ENCODE assay signal across 9 mouse cellular contexts in genomic region chr1:79956121-79956520, GRCm38 (mm10).
DNase-seq lines count a peak whose midpoint lies in the region; ATAC-seq lines count a peak whose summit lies in the region.
"Had no signal": no experiment of that assay in that cellular context is flagged by ENCODE, and none has a peak within 500 bp of the region (broad histone marks: within the 10 kb centered on the region; RNA-seq: fewer than 3 reads in every experiment).

No protein-coding gene starts in this region.

- no peak for ATAC-seq in kidney, embryonic 16.5 days (ENCODE audit: low FRiP score, low TSS enrichment)
- peak; percentile 77; the same call in 1 of the 2 replicates for ATAC-seq in embryonic facial prominence, embryonic 14.5 days (ENCODE audit: low read depth)
- ATAC-seq in kidney, embryonic 15.5 days (replicated peaks; ENCODE audit: low FRiP score) = 0 out of 2 replicates have a peak, but pooled peaks have one; percentile 25

- H3K36me3 ChIP-seq in kidney, embryonic 16.5 days (ENCODE audit: insufficient read depth, low read length) = no peaks in the 10 kb centered on the region
- no peaks in the 10 kb centered on the region for H3K36me3 ChIP-seq in embryonic facial prominence, embryonic 14.5 days (ENCODE audit: control insufficient read depth, insufficient read depth, low read length)
- no peaks in the 10 kb centered on the region for H3K36me3 ChIP-seq in kidney, embryonic 15.5 days
- H3K36me3 ChIP-seq: heart, embryonic 15.5 days had no signal

- no peaks in the 10 kb centered on the region for H3K27me3 ChIP-seq in kidney, embryonic 16.5 days (ENCODE audit: insufficient read depth, low read length)
- no peaks in the 10 kb centered on the region for H3K27me3 ChIP-seq in embryonic facial prominence, embryonic 14.5 days (replicated peaks; ENCODE audit: control insufficient read depth, insufficient read depth, low read length)
- H3K27me3 ChIP-seq in kidney, embryonic 15.5 days = no peaks in the 10 kb centered on the region
- H3K27me3 ChIP-seq: heart, embryonic 15.5 days had no signal

- H3K9ac ChIP-seq in kidney, embryonic 16.5 days (replicated peaks; ENCODE audit: low read length) = no peak overlapping the region
- H3K9ac ChIP-seq in embryonic facial prominence, embryonic 14.5 days (ENCODE audit: low read depth, low read length) = no peak overlapping the region
- H3K9ac ChIP-seq in kidney, embryonic 15.5 days = no peak overlapping the region
- H3K9ac ChIP-seq: heart, embryonic 15.5 days had no signal

- H3K4me2 ChIP-seq in kidney, embryonic 16.5 days (replicated peaks; ENCODE audit: low read depth, low read length) = no peak overlapping the region
- H3K4me2 ChIP-seq in embryonic facial prominence, embryonic 14.5 days (ENCODE audit: low read depth, low read length) = no peak overlapping the region
- no peak overlapping the region for H3K4me2 ChIP-seq in kidney, embryonic 15.5 days
- H3K4me2 ChIP-seq: heart, embryonic 15.5 days had no signal

- 0 out of 2 replicates have a peak, but pooled peaks cover 6% of the 10 kb centered on the region for H3K4me1 ChIP-seq in kidney, embryonic 16.5 days (ENCODE audit: insufficient read depth, low read length)
- peaks cover 18% of the 10 kb centered on the region; the same call in 1 of the 2 replicates for H3K4me1 ChIP-seq in embryonic facial prominence, embryonic 14.5 days (ENCODE audit: control insufficient read depth, insufficient read depth, low read length)
- H3K4me1 ChIP-seq in kidney, embryonic 15.5 days = 0 out of 2 replicates have a peak, but pooled peaks cover 3% of the 10 kb centered on the region

- peak; percentile 6 for DNase-seq in kidney, adult 11 months
- peak; percentile 59 for DNase-seq in NIH3T3 (ENCODE audit: low read depth)
- DNase-seq in embryonic facial prominence, embryonic 14.5 days (ENCODE audit: low spot score) = peak; percentile 96
- peak; percentile 64 for DNase-seq in lung, postnatal 36 days
- DNase-seq in spleen, adult 18-20 months = no peak
- no peak for DNase-seq in testis, postnatal 14 days (ENCODE audit: low spot score)

- no peak overlapping the region for H3K4me3 ChIP-seq in kidney, embryonic 16.5 days (ENCODE audit: low read length)
- H3K4me3 ChIP-seq in embryonic facial prominence, embryonic 14.5 days (ENCODE audit: low read depth, low read length) = no peak overlapping the region
- no peak overlapping the region for H3K4me3 ChIP-seq in kidney, embryonic 15.5 days (replicated peaks)
- H3K4me3 ChIP-seq: heart, embryonic 15.5 days had no signal

- H3K9me3 ChIP-seq in kidney, embryonic 16.5 days (ENCODE audit: low read length) = no peaks in the 10 kb centered on the region
- H3K9me3 ChIP-seq in embryonic facial prominence, embryonic 14.5 days (ENCODE audit: control insufficient read depth, low read length) = no peaks in the 10 kb centered on the region
- H3K9me3 ChIP-seq in kidney, embryonic 15.5 days (replicated peaks) = no peaks in the 10 kb centered on the region
- H3K9me3 ChIP-seq: heart, embryonic 15.5 days had no signal

- 25% methylated on average over 1 of the region's 1 CpGs for WGBS in kidney, embryonic 16.5 days
- 20% methylated on average over 1 of the region's 1 CpGs for WGBS in embryonic facial prominence, embryonic 14.5 days
- WGBS in kidney, embryonic 15.5 days = 36% methylated on average over 1 of the region's 1 CpGs

- H3K27ac ChIP-seq in kidney, embryonic 16.5 days (ENCODE audit: low read length) = no peak overlapping the region
- no peak overlapping the region for H3K27ac ChIP-seq in embryonic facial prominence, embryonic 14.5 days (replicated peaks; ENCODE audit: low read depth, low read length)
- no peak overlapping the region for H3K27ac ChIP-seq in kidney, embryonic 15.5 days
- H3K27ac ChIP-seq: heart, embryonic 15.5 days had no signal

Comparison
In these comparisons a context has a peak if more than half of its experiments do, and no peak if none do; other contexts are left out.
1. DNase-seq: peak in kidney, adult 11 months (single experiment), NIH3T3 (single experiment), embryonic facial prominence, embryonic 14.5 days (single experiment) and lung, postnatal 36 days (single experiment); none in spleen, adult 18-20 months (0 of 2) and testis, postnatal 14 days (single experiment).